Mouse (Mus musculus) cerebellum, adult 11 months (tissue): ENCODE measurements around the gene Rgs16.
A peak's percentile ranks its signal among the peaks of the same experiment; 100 is the strongest.

Experiments used
- DNase-seq: peaks from one replicate; pipeline ENCODE4 v3.0.0; 2022

Rgs16 gene

GRCm38 (mm10) chr1:153721565-153722310, 18.4 kb upstream of the Rgs16 start:
- no peak for DNase-seq

DNA sequence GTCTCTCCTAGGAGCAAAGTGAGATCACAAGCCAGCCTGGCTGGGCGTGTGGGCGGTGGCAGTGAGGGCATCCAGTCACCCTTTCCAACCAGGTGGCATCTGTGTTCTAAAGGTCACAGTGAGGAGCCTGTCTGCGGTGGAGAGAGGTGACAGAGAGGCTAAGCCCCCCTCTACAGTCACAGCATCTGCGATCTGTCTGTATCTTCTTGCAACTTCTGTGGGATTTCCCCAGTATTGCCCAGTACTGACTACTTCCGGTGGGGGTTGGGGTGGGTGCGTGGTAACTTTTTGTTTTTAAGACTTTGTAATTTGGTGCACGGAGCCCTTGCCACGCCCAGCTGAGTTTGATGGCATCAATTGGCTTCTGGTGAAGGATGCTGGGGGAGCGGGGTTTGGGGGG, 16.7 kb upstream of the Rgs16 start:
- DNase-seq, result no peak

DNA sequence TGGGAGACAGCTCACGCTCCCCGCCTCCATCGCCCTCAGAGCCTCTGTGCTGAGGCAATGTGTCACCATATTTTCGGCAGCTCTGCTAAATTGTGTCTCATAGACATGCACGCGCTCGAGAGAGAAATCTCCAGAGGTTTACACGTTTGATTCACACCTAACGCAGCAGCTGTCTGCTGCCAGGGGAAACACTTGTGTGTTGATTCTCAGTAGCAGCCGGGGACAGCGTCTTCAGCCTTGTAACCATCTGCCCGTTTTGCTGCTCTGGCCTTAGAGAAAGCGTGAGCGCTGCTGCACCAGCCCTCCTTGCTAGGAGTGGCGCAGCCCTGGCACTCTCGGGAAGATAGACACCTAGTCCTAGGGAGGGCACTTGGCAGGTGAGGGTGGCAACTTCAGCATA, 13.5 kb upstream of the Rgs16 start:
- DNase-seq, result no peak

- no peak for DNase-seq
Measured at GRCm38 (mm10) chr1:153729806-153730205, 10.3 kb upstream of the Rgs16 start.

- no peak for DNase-seq
Measured at GRCm38 (mm10) chr1:153730671-153731070, 9.5 kb upstream of the Rgs16 start.

DNA sequence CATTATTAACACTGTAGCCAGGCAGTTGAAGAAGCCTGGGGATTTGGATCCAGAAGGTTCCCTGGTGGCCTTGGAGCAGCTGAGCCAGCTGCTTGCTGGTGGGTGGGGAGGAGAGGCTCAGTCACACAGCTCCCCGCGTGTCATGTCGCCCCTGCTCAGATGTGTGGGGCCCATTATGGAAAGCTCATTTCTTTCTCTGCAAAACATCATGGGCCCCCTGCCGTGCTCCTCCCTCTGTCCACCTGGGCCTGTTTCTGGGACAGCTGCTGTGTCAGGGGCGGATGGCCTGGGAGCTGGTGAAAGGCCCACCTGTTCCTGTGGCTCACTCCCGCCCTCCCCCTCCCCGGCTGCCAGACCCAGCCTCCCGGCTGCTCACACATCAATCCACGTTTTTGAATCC, 7.0 kb upstream of the Rgs16 start:
- no peak for DNase-seq

GRCm38 (mm10) chr1:153734866-153735265, 5.3 kb upstream of the Rgs16 start:
- DNase-seq, result no peak

DNA sequence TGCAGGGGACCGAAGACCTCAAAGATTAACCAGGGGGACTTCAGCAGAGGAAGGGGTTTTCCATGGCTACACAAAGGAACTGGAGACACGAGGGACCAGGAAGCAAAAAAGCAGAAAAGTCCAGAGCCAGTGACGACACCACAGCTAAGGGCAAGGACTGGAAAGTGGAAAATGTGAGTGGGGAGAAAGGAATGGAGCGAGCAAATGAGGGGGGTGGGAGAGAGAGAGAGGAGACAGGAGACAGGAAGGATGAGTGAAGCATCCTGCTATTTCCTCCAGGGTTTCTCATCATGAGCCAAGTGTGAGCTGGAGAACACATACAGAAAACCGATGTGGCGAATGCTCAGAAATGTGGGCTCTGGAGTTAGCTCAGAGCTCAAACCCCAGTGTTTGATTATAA, 4.1 kb upstream of the Rgs16 start:
- DNase-seq, result no peak

DNA sequence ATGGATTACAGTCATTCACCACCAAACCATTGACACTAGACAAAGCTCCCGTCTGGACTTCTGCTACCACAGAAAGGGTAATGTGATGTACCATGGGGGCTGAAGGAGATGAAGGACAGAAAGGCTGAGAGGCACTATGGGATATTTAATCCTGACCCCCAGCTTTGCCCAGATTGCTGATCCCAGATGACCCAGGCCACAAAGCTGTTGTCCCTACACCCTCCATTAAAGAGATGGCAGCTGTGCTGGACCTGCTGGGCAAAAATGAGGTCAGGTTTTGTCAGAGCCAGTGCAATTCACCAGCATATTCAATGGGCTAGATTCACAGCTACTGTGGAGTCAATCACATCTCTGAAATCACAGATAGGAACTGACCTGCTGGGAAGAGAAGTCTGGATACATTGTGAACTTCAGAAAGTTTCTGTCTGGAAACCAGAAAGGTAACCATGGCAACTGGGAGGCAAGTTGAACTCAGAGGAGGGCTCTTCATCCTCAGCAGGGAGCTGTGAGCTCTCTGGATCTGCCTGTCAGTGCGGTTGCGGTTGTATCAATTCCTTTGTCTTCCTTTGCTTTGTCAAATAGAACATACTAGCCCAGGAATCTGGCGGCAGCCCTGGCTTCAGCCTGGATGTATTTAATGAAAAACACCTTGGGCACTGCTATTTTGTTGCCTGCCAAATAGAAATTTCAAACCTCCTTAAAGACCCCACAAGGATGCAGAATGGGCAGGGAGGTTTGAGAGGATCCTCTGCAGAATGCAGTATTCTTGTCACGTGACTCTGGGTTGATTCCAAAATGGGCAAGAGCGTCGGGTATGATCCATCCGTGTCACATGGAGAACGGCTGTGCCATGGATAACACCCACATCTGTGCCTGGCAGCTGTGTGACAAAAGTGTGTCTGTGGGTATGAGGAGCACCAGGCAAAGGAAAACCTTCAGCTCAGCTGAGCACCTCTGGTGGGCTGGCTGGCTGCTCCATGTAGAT, 2.8 kb upstream of the Rgs16 start:
- DNase-seq, result no peak

DNA sequence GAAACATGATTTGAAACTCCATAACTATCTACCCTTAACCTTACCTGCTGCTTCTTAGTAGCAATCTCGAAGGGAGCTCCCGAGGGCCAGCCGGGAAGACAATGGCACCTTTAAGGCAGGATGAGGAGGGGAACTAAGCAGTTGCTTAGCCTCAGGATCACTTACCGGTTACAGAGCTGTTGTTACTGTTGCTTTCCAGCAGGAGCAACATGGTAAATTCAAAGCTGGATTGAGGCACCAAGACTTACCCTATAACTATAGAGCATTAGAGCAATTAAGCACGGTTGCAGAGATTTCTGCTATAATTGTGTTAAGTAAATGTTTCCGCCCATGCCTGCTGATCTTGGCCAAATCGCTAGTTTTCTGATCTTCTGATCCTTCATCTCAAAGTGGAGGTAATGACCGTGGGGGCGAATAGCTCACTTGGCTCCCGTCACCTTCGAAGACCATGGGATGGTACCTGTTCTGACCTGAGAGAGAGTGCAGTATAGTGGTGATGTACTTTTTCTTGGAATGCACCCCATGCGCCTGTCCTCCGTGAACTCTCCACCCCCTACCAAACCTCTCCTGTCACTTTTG, 623 bp upstream of the Rgs16 start:
- DNase-seq, result no peak

- no peak for DNase-seq
Measured at GRCm38 (mm10) chr1:153740775-153741400, 739 bp downstream of the Rgs16 start.

- no peak for DNase-seq
Measured at GRCm38 (mm10) chr1:153741551-153742316, 1.6 kb downstream of the Rgs16 start.

- peak; percentile 74 for DNase-seq
Measured at GRCm38 (mm10) chr1:153742374-153743155, 2.4 kb downstream of the Rgs16 start.

GRCm38 (mm10) chr1:153746119-153746670, 6.0 kb downstream of the Rgs16 start:
- DNase-seq, result no peak

- peak; percentile 68 for DNase-seq
Measured at GRCm38 (mm10) chr1:153746728-153747127, 6.6 kb downstream of the Rgs16 start.

GRCm38 (mm10) chr1:153747861-153748530, 7.8 kb downstream of the Rgs16 start:
- no peak for DNase-seq

GRCm38 (mm10) chr1:153748549-153748948, 8.4 kb downstream of the Rgs16 start:
- no peak for DNase-seq

DNA sequence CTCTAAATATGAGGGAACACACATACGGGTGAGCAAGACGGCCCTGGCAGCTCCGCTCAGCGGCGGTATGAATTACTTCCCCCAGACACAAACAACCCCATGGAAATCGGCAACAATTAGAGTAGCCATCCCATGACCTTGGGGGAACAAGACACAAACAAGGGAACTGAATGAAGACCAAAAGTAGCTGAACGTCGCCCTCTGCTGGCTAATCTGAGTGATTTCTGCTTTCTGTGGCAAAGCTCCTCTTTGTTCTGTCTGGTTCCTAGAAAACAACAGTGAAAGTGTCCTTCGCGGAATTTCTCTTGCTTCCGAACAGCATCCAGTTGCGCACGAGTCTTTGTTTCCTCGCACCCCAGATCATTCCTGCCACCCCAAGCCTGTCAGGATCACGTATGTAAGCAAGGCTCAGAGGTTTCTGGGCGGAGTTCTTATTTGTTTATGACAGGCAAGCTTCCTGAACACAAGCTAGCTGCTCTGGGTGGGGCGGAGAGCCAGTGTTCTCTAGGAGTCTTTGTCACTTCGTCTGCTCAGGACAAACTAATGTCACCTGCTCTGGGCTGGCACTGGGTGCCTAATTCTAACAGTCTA, 9.2 kb downstream of the Rgs16 start, which contains the start of gene Rnasel:
Gene Rnasel (plus strand): TSS at position 216 of the 591 bp plus-strand sequence.
- DNase-seq, result no peak

DNA sequence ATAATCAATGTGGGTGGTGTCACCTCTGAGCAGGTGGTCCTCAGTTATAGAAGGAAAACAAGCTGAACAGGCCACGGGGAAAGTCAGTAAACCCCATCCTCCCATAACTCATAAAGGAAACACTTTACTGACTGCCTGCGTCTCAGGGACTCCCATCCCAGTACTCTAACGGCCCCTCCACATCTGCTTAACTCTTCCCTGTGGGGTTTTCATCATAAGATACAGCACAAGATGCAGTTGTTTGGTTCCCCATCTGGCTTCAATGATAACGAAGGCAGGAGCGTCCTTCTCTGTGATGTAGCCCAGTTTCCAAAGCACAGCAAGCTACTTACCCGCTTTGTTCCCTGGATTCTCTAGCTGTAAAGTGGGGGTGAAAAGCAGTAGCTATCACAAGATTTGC, 9.9 kb downstream of the Rgs16 start:
- DNase-seq, result no peak

GRCm38 (mm10) chr1:153751763-153752301, 11.7 kb downstream of the Rgs16 start:
- no peak for DNase-seq
